Mouse (Mus musculus): ENCODE results near the gene Zfp93. TPM values are rescaled to one million over a fixed set of nuclear protein-coding genes. Genes with fewer than 3 reads are reported as not detected.

The Zfp93 gene
- total and polyA plus RNA-seq, 2 experiments from 2014 or later, result 4.1 to 6.8 TPM

DNA sequence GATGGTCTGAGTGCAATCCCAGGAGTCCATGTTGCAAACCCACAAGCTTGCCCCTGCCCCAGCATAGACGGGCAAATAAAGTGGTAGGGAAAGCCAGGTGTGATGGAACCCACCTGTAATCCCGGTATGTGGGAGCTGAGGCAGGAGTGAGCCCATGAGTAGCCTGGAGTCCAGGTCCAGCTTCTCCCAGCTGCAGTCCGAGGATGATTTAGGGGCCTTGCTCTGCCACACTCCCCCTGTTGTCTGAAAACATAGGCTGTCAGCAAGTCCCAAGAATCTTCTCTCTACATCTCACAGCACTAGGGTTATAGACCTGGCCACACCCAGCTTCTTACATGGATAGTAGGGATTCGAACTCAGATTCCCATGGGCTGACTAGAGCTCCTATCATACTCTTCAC is 16.7 kb downstream of the Zfp93 start:
- TF ChIP-seq CTCF (IDR thresholded peaks at IDR 0.05; ENCODE audit: low read depth), result no peak
- no peak for TF ChIP-seq EP300 (IDR thresholded peaks at IDR 0.05; ENCODE audit: low read depth)
- Histone ChIP-seq H3K4me3 (ENCODE audit: low read depth, low read length) (no peak overlapping the region), H3K27ac (ENCODE audit: low read depth) (no peak overlapping the region), H3K9me3 (replicated peaks; ENCODE audit: control insufficient read depth, low read length) (peaks cover 4% of the 10 kb centered on the region; the same call in 1 of the 2 replicates), H3K4me2 (ENCODE audit: low read depth, low read length) (no peak overlapping the region), H3K27me3 (ENCODE audit: control insufficient read depth, insufficient read depth, low read length) (no peaks in the 10 kb centered on the region), H3K36me3 (replicated peaks; ENCODE audit: control insufficient read depth, insufficient read depth, low read length) (peaks cover 19% of the 10 kb centered on the region), H3K9ac (replicated peaks; ENCODE audit: low read depth, low read length) (no peak overlapping the region), H3K4me1 (ENCODE audit: control insufficient read depth, insufficient read depth) (no peaks in the 10 kb centered on the region)
- ATAC-seq (ENCODE audit: insufficient read depth, low read depth) (no peak), DNase-seq (ENCODE audit: low spot score) (no peak)
- 64% methylated on average over 4 of the region's 4 CpGs for WGBS

DNA sequence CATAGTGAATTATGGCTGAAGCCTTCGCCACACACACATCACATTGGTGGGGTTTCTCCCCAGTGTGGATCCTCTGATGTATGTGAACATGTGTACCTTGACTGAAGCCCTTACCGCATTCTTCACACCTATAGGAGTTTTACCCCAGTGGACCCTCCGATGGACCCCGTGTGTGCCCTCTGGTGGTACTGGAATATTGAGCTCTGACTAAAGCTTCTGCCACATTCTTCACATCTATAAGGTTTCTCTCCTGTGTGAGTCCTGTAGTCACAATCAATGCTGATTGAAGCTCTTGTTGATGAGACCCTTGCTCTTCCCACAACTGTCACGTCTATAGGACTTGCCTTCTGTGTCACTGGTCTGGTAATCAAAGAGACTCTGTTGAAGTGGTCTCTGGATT is 17.4 kb downstream of the Zfp93 start:
- Histone ChIP-seq H3K27me3 (ENCODE audit: control insufficient read depth, insufficient read depth, low read length) (no peaks in the 10 kb centered on the region), H3K36me3 (replicated peaks; ENCODE audit: control insufficient read depth, insufficient read depth, low read length) (peaks cover 26% of the 10 kb centered on the region), H3K4me3 (ENCODE audit: low read depth, low read length) (no peak overlapping the region), H3K9ac (replicated peaks; ENCODE audit: low read depth, low read length) (no peak overlapping the region), H3K4me1 (ENCODE audit: control insufficient read depth, insufficient read depth) (no peaks in the 10 kb centered on the region), H3K4me2 (ENCODE audit: low read depth, low read length) (no peak overlapping the region), H3K27ac (ENCODE audit: low read depth) (no peak overlapping the region), H3K9me3 (replicated peaks; ENCODE audit: control insufficient read depth, low read length) (peaks cover 4% of the 10 kb centered on the region; the same call in 1 of the 2 replicates)
- WGBS, result 77% methylated on average over 5 of the region's 5 CpGs
- ATAC-seq (ENCODE audit: insufficient read depth, low read depth), result no peak
- no peak for DNase-seq (ENCODE audit: low spot score)
- TF ChIP-seq EP300 (IDR thresholded peaks at IDR 0.05; ENCODE audit: low read depth) (no peak), CTCF (IDR thresholded peaks at IDR 0.05; ENCODE audit: low read depth) (no peak)

GRCm38 (mm10) chr7:24288512-24288911 is 18.3 kb downstream of the Zfp93 start:
- no peak overlapping the region for H3K9ac ChIP-seq (replicated peaks; ENCODE audit: low read depth, low read length)
- ATAC-seq (ENCODE audit: insufficient read depth, low read depth), result no peak
- H3K36me3 ChIP-seq (replicated peaks; ENCODE audit: control insufficient read depth, insufficient read depth, low read length), result peaks cover 31% of the 10 kb centered on the region
- no peak overlapping the region for H3K4me2 ChIP-seq (ENCODE audit: low read depth, low read length)
- no peak for DNase-seq (ENCODE audit: low spot score)
- H3K4me3 ChIP-seq (ENCODE audit: low read depth, low read length), result no peak overlapping the region
- TF ChIP-seq CTCF (IDR thresholded peaks at IDR 0.05; ENCODE audit: low read depth), result no peak
- no peak for TF ChIP-seq EP300 (IDR thresholded peaks at IDR 0.05; ENCODE audit: low read depth)
- 84% methylated on average over 6 of the region's 6 CpGs for WGBS
- H3K9me3 ChIP-seq (replicated peaks; ENCODE audit: control insufficient read depth, low read length), result peaks cover 4% of the 10 kb centered on the region; the same call in 1 of the 2 replicates
- H3K4me1 ChIP-seq (ENCODE audit: control insufficient read depth, insufficient read depth), result no peaks in the 10 kb centered on the region
- no peaks in the 10 kb centered on the region for H3K27me3 ChIP-seq (ENCODE audit: control insufficient read depth, insufficient read depth, low read length)
- H3K27ac ChIP-seq (ENCODE audit: low read depth), result no peak overlapping the region

GRCm38 (mm10) chr7:24290106-24290693 is 20.0 kb downstream of the Zfp93 start:
- TF ChIP-seq CTCF (IDR thresholded peaks at IDR 0.05; ENCODE audit: low read depth), result no peak
- no peak for TF ChIP-seq EP300 (IDR thresholded peaks at IDR 0.05; ENCODE audit: low read depth)
- Histone ChIP-seq H3K27ac (ENCODE audit: low read depth) (no peak overlapping the region), H3K9me3 (replicated peaks; ENCODE audit: control insufficient read depth, low read length) (no peaks in the 10 kb centered on the region), H3K4me3 (ENCODE audit: low read depth, low read length) (no peak overlapping the region), H3K27me3 (ENCODE audit: control insufficient read depth, insufficient read depth, low read length) (no peaks in the 10 kb centered on the region), H3K4me2 (ENCODE audit: low read depth, low read length) (no peak overlapping the region), H3K4me1 (ENCODE audit: control insufficient read depth, insufficient read depth) (no peaks in the 10 kb centered on the region), H3K36me3 (replicated peaks; ENCODE audit: control insufficient read depth, insufficient read depth, low read length) (peaks cover 47% of the 10 kb centered on the region), H3K9ac (replicated peaks; ENCODE audit: low read depth, low read length) (no peak overlapping the region)
- DNase-seq (ENCODE audit: low spot score), result no peak
- no peak for ATAC-seq (ENCODE audit: insufficient read depth, low read depth)
- 94% methylated on average over 4 of the region's 4 CpGs for WGBS

DNA sequence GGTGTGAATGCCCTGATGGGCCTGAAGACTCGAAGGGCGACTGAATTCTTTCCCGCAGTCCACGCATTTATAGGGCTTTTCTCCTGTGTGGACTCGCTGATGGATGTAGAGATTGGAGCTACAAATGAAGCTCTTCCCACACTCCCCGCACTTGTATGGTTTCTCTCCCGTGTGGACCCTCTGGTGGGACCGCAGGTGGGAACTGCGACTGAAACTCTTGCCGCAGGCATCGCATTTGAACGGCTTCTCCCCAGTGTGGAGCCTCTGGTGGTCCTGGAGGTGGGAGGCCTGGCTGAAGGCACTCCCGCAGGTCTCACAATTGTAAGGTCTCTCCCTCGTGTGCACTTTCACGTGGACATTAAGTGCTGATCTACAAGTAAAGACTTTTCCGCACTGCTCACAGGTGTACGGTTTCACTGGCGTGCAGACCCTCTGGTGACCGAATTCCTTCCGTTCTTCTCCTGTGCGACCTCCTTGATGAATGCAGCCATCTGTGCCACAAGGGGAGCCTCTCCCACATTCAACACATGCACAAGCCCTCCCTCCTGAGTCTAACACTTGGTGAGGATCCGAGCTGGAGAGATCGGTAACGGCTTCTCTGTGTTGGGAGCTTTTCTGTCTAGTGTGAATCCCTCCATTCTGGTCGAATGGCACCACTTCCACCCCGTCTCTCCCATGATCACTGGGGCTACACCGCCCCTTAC is 21.3 kb downstream of the Zfp93 start:
- Histone ChIP-seq H3K27me3 (ENCODE audit: control insufficient read depth, insufficient read depth, low read length) (no peaks in the 10 kb centered on the region), H3K4me2 (ENCODE audit: low read depth, low read length) (no peak overlapping the region), H3K4me3 (ENCODE audit: low read depth, low read length) (no peak overlapping the region), H3K9ac (replicated peaks; ENCODE audit: low read depth, low read length) (no peak overlapping the region), H3K27ac (ENCODE audit: low read depth) (no peak overlapping the region), H3K4me1 (ENCODE audit: control insufficient read depth, insufficient read depth) (no peaks in the 10 kb centered on the region), H3K9me3 (replicated peaks; ENCODE audit: control insufficient read depth, low read length) (no peaks in the 10 kb centered on the region), H3K36me3 (replicated peaks; ENCODE audit: control insufficient read depth, insufficient read depth, low read length) (peaks cover 57% of the 10 kb centered on the region)
- 85% methylated on average over 27 of the region's 27 CpGs for WGBS
- TF ChIP-seq EP300 (IDR thresholded peaks at IDR 0.05; ENCODE audit: low read depth) (no peak), CTCF (IDR thresholded peaks at IDR 0.05; ENCODE audit: low read depth) (no peak)
- ATAC-seq (ENCODE audit: insufficient read depth, low read depth) (no peak), DNase-seq (ENCODE audit: low spot score) (no peak)

All from heart, postnatal 0 days (tissue).